Comparison of ENCODE assay signal across 10 mouse cellular contexts in genomic region chr7:24325197-24325596, GRCm38 (mm10). TPM values are rescaled to one million over a fixed set of nuclear protein-coding genes. Genes with fewer than 3 reads are reported as not detected.
DNase-seq lines count a peak whose midpoint lies in the region; ATAC-seq lines count a peak whose summit lies in the region.
"Had no signal": no experiment of that assay in that cellular context is flagged by ENCODE, and none has a peak within 500 bp of the region (broad histone marks: within the 10 kb centered on the region; RNA-seq: fewer than 3 reads in every experiment).

No protein-coding gene starts in this region.

- no peak overlapping the region for H3K4me3 ChIP-seq in kidney, embryonic 14.5 days (ENCODE audit: low read length)
- H3K4me3 ChIP-seq in hindbrain, embryonic 15.5 days = no peak overlapping the region; the same call in 1 of the 2 replicates
- H3K4me3 ChIP-seq in midbrain, embryonic 13.5 days (replicated peaks) = no peak overlapping the region

- H3K36me3 ChIP-seq in kidney, embryonic 14.5 days (ENCODE audit: control insufficient read depth, insufficient read depth, low read length) = no peaks in the 10 kb centered on the region
- H3K36me3 ChIP-seq in hindbrain, embryonic 15.5 days = no peaks in the 10 kb centered on the region
- H3K36me3 ChIP-seq in midbrain, embryonic 13.5 days = no peaks in the 10 kb centered on the region

- WGBS in kidney, embryonic 14.5 days = 93% methylated on average over 6 of the region's 6 CpGs
- 67% methylated on average over 6 of the region's 6 CpGs for WGBS in hindbrain, embryonic 15.5 days
- 88% methylated on average over 6 of the region's 6 CpGs for WGBS in midbrain, embryonic 13.5 days

- H3K27me3 ChIP-seq in kidney, embryonic 14.5 days (ENCODE audit: control insufficient read depth, insufficient read depth, low read length) = no peaks in the 10 kb centered on the region
- no peaks in the 10 kb centered on the region for H3K27me3 ChIP-seq in hindbrain, embryonic 15.5 days
- H3K27me3 ChIP-seq in midbrain, embryonic 13.5 days = peaks cover 3% of the 10 kb centered on the region; the same call in 1 of the 2 replicates

- peak; percentile 23 for DNase-seq in kidney, adult 11 months
- DNase-seq in brain, adult 2 months (ENCODE audit: low read depth, low spot score) = peak; percentile 23
- no peak for DNase-seq in spleen, postnatal 10 days (ENCODE audit: low spot score in 2 of 2)
- no peak for DNase-seq in ovary, postnatal 36 days (ENCODE audit: low spot score)
- no peak for DNase-seq in thymus, postnatal 10 days (ENCODE audit: low spot score in 2 of 2)

- H3K9me3 ChIP-seq in kidney, embryonic 14.5 days (ENCODE audit: control insufficient read depth, low read length) = peaks cover 11% of the 10 kb centered on the region
- no peaks in the 10 kb centered on the region for H3K9me3 ChIP-seq in hindbrain, embryonic 15.5 days
- peaks cover 10% of the 10 kb centered on the region for H3K9me3 ChIP-seq in midbrain, embryonic 13.5 days

- H3K9ac ChIP-seq in kidney, embryonic 14.5 days (ENCODE audit: low read depth, low read length) = no peak overlapping the region
- no peak overlapping the region for H3K9ac ChIP-seq in hindbrain, embryonic 15.5 days
- H3K9ac ChIP-seq in midbrain, embryonic 13.5 days (replicated peaks) = no peak overlapping the region

- H3K27ac ChIP-seq in kidney, embryonic 14.5 days (ENCODE audit: low read depth, low read length) = no peak overlapping the region
- H3K27ac ChIP-seq in hindbrain, embryonic 15.5 days (replicated peaks) = no peak overlapping the region
- H3K27ac ChIP-seq in midbrain, embryonic 13.5 days = no peak overlapping the region

- no peak for ATAC-seq in kidney, embryonic 14.5 days (ENCODE audit: low FRiP score, low TSS enrichment)
- ATAC-seq in hindbrain, embryonic 15.5 days (ENCODE audit: low FRiP score, low read depth) = no peak
- no peak for ATAC-seq in midbrain, embryonic 13.5 days
- ATAC-seq: Patski had no signal

- no peak overlapping the region for H3K4me2 ChIP-seq in kidney, embryonic 14.5 days (replicated peaks; ENCODE audit: low read depth, low read length)
- H3K4me2 ChIP-seq in hindbrain, embryonic 15.5 days = peak overlapping the region; percentile 65
- H3K4me2 ChIP-seq in midbrain, embryonic 13.5 days (replicated peaks) = peak overlapping the region; percentile 53

- no peaks in the 10 kb centered on the region for H3K4me1 ChIP-seq in kidney, embryonic 14.5 days (ENCODE audit: control insufficient read depth, insufficient read depth, low read length)
- peaks cover 14% of the 10 kb centered on the region for H3K4me1 ChIP-seq in hindbrain, embryonic 15.5 days (replicated peaks)
- peaks cover 12% of the 10 kb centered on the region for H3K4me1 ChIP-seq in midbrain, embryonic 13.5 days (replicated peaks)

RNA-seq across cellular contexts. Expression of gene Tescl, which starts 8.5 kb away (rescaled TPM):
- polyA plus RNA-seq in kidney, embryonic 14.5 days (2014; fragmentation: Nextera tagmentation; extraction: Ambion mirVana) = 0.26 and 0.31 TPM in 2 replicates
- polyA plus RNA-seq in hindbrain, embryonic 15.5 days (2015; fragmentation: Nextera tagmentation; extraction: Ambion mirVana) = 0.23 and 0.38 TPM in 2 replicates
- polyA plus RNA-seq in midbrain, embryonic 13.5 days (2015; fragmentation: Nextera tagmentation; extraction: Ambion mirVana) = 0.40 TPM in 1 of 2 replicates, not detected in the other
- polyA plus RNA-seq: embryonic facial prominence, embryonic 11.5 days; Patski had no signal

RNA-seq across cellular contexts. Expression of gene Zfp94, which starts 8.7 kb away (rescaled TPM):
- polyA plus RNA-seq in kidney, embryonic 14.5 days (2014; fragmentation: Nextera tagmentation; extraction: Ambion mirVana) = 9.6 and 10.3 TPM in 2 replicates
- 19.5 and 20.3 TPM in 2 replicates for polyA plus RNA-seq in hindbrain, embryonic 15.5 days (2015; fragmentation: Nextera tagmentation; extraction: Ambion mirVana)
- 19.4 and 22.0 TPM in 2 replicates for polyA plus RNA-seq in midbrain, embryonic 13.5 days (2015; fragmentation: Nextera tagmentation; extraction: Ambion mirVana)

RNA-seq across cellular contexts. Expression of gene Lypd5, which starts 23.8 kb away (rescaled TPM):
- polyA plus RNA-seq in kidney, embryonic 14.5 days (2014; fragmentation: Nextera tagmentation; extraction: Ambion mirVana) = not detected in 2 replicates
- polyA plus RNA-seq in hindbrain, embryonic 15.5 days (2015; fragmentation: Nextera tagmentation; extraction: Ambion mirVana) = not detected in 2 replicates
- polyA plus RNA-seq in midbrain, embryonic 13.5 days (2015; fragmentation: Nextera tagmentation; extraction: Ambion mirVana) = not detected in 2 replicates
- polyA plus RNA-seq: embryonic facial prominence, embryonic 11.5 days; Patski had no signal

RNA-seq across cellular contexts. Expression of gene Zfp61, which starts 24.2 kb away (rescaled TPM):
- 31.3 and 39.5 TPM in 2 replicates for polyA plus RNA-seq in kidney, embryonic 14.5 days (2014; fragmentation: Nextera tagmentation; extraction: Ambion mirVana)
- 39.5 and 42.3 TPM in 2 replicates for polyA plus RNA-seq in hindbrain, embryonic 15.5 days (2015; fragmentation: Nextera tagmentation; extraction: Ambion mirVana)
- polyA plus RNA-seq in midbrain, embryonic 13.5 days (2015; fragmentation: Nextera tagmentation; extraction: Ambion mirVana) = 41.2 and 49.4 TPM in 2 replicates

RNA-seq across cellular contexts. Expression of gene Kcnn4, which starts 44.9 kb away (rescaled TPM):
- polyA plus RNA-seq in kidney, embryonic 14.5 days (2014; fragmentation: Nextera tagmentation; extraction: Ambion mirVana) = 2.6 and 3.3 TPM in 2 replicates
- 2.3 and 2.9 TPM in 2 replicates for polyA plus RNA-seq in hindbrain, embryonic 15.5 days (2015; fragmentation: Nextera tagmentation; extraction: Ambion mirVana)
- 0.40 and 0.66 TPM in 2 replicates for polyA plus RNA-seq in midbrain, embryonic 13.5 days (2015; fragmentation: Nextera tagmentation; extraction: Ambion mirVana)
- polyA plus RNA-seq: Patski had no signal

Comparison
In these comparisons a context has a peak if more than half of its experiments do, and no peak if none do; other contexts are left out.
1. DNase-seq: peak in kidney, adult 11 months (single experiment) and brain, adult 2 months (single experiment); none in spleen, postnatal 10 days (0 of 2), ovary, postnatal 36 days (single experiment) and thymus, postnatal 10 days (0 of 2).